Mouse (Mus musculus): ENCODE measurements around the gene Olfr1199.

DNA sequence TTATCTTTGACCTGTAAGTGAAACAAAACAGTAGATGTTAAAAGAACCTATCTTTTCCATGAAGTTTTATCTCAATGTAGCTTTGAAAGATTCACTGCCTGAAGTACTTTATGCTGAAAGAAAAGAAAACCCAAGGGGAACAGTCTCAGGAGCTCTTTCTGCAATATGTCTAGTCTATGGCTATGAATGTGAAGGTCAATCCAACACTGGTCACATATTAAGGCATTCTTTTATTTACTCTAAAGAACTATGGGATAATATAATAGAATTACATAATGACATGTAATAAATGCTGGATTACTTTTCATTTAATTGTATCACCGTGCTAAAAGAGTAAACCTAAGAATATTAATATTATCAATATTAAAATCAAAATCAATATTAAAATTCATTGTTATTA is 28.0 kb downstream of the Olfr1199 start, which contains the start of gene Olfr1197:
- TF ChIP-seq CTCF (IDR thresholded peaks at IDR 0.05; ENCODE audit: low read depth) (no peak), EP300 (optimal IDR thresholded peaks at IDR 0.05) (no peak)

Measured in stomach, postnatal 0 days (tissue).